ENCODE assay signal across 19 mouse cellular contexts in genomic region chr19:18638949-18639348, GRCm38 (mm10). TPM values are rescaled to one million over a fixed set of nuclear protein-coding genes. Genes with fewer than 3 reads are reported as not detected.
DNase-seq lines count a peak whose midpoint lies in the region; ATAC-seq and TF ChIP-seq lines count a peak whose summit lies in the region.
"Had no signal": no experiment of that assay in that cellular context is flagged by ENCODE, and none has a peak within 500 bp of the region (broad histone marks: within the 10 kb centered on the region; RNA-seq: fewer than 3 reads in every experiment).

No protein-coding gene starts in this region.

- no peaks in the 10 kb centered on the region for H3K27me3 ChIP-seq in spleen, adult 2 months (ENCODE audit: control insufficient read depth, insufficient read depth, low read length)
- H3K27me3 ChIP-seq in ES-Bruce4 (ENCODE audit: control insufficient read depth, insufficient read depth, low read length, poor library complexity, severe bottlenecking): no peaks in the 10 kb centered on the region
- H3K27me3 ChIP-seq: embryonic facial prominence, embryonic 13.5 days; heart, embryonic 13.5 days; kidney, embryonic 15.5 days; liver, embryonic 15.5 days; Patski had no signal

- H3K9me3 ChIP-seq in ES-Bruce4 (replicated peaks; ENCODE audit: control insufficient read depth, insufficient read depth, low read length, poor library complexity, severe bottlenecking): no peaks in the 10 kb centered on the region
- H3K9me3 ChIP-seq: embryonic facial prominence, embryonic 13.5 days; heart, embryonic 13.5 days; kidney, embryonic 15.5 days; liver, embryonic 15.5 days had no signal

- peak; percentile 81 for ATAC-seq in megakaryocyte progenitor cell, adult 5-6 weeks (replicated peaks; ENCODE audit: poor library complexity)
- ATAC-seq: forebrain, embryonic 16.5 days; hindbrain, embryonic 16.5 days; intestine, embryonic 16.5 days; Patski had no signal

- H3K36me3 ChIP-seq in spleen, adult 2 months (ENCODE audit: control insufficient read depth, insufficient read depth, low read length): peaks cover 5% of the 10 kb centered on the region
- H3K36me3 ChIP-seq in ES-Bruce4 (ENCODE audit: control insufficient read depth, insufficient read depth, low read length, poor library complexity, severe bottlenecking): no peaks in the 10 kb centered on the region

- no peak overlapping the region for H3K4me3 ChIP-seq in spleen, adult 2 months (ENCODE audit: extremely low read depth, insufficient read depth, insufficient read length)
- H3K4me3 ChIP-seq in ES-Bruce4 (ENCODE audit: low read depth, low read length): no peak overlapping the region
- H3K4me3 ChIP-seq: embryonic facial prominence, embryonic 13.5 days; heart, embryonic 13.5 days; kidney, embryonic 15.5 days; liver, embryonic 15.5 days had no signal

- TF ChIP-seq EP300 in ES-Bruce4 (IDR thresholded peaks at IDR 0.05; ENCODE audit: insufficient read depth, low read depth, low read length): peak; percentile 43; the same call in 1 of the 2 replicates

- no peak for TF ChIP-seq CTCF in spleen, adult 2 months (IDR thresholded peaks at IDR 0.05; ENCODE audit: extremely low read depth, insufficient read depth, insufficient read length, insufficient replicate concordance)
- TF ChIP-seq CTCF in ES-Bruce4 (IDR thresholded peaks at IDR 0.05; ENCODE audit: low read depth, low read length): no peak

- 28% methylated on average over 5 of the region's 5 CpGs for WGBS in spleen, adult 2 months

- H3K4me1 ChIP-seq in spleen, adult 2 months (ENCODE audit: control insufficient read depth, insufficient read depth, insufficient read length): peaks cover 3% of the 10 kb centered on the region; the same call in 1 of the 2 replicates
- no peaks in the 10 kb centered on the region for H3K4me1 ChIP-seq in ES-Bruce4 (ENCODE audit: control insufficient read depth, insufficient read depth, low read length)

- TF ChIP-seq POLR2A in spleen, adult 2 months (IDR thresholded peaks at IDR 0.05; ENCODE audit: low read depth, low read length): no peak
- TF ChIP-seq POLR2A in ES-Bruce4 (IDR thresholded peaks at IDR 0.05; ENCODE audit: insufficient read depth, low read length): no peak

- H3K9ac ChIP-seq in ES-Bruce4 (ENCODE audit: low read depth, poor library complexity, severe bottlenecking): no peak overlapping the region
- H3K9ac ChIP-seq: embryonic facial prominence, embryonic 13.5 days; heart, embryonic 13.5 days; kidney, embryonic 15.5 days; liver, embryonic 15.5 days had no signal

- DNase-seq in spleen, adult 2 months (ENCODE audit: low read depth in 1 of 2, low spot score in 2 of 2): peak in 1 of 2 experiments; percentile 28
- no peak for DNase-seq in spleen, adult 12 weeks (ENCODE audit: low spot score)
- peak; percentile 13 for DNase-seq in yolk sac, embryonic 10.5 days (ENCODE audit: low spot score)
- DNase-seq in left cerebral cortex, postnatal 10 days (ENCODE audit: extremely low spot score in 1 of 2, low spot score in 2 of 2): no peak
- DNase-seq in c-Kit-positive CD71-positive TER-119-positive erythroid progenitor cells, embryonic 14.5 days (ENCODE audit: low spot score): no peak
- DNase-seq: adrenal gland, adult 8-10 months; heart, postnatal 4 days; lung, postnatal 10 days; retina, postnatal 1 day had no signal

- intact Hi-C loops in left cerebral cortex, postnatal 10 days (cut with DNase I): no loop called here

- peak overlapping the region; percentile 46; the same call in 1 of the 2 replicates for H3K27ac ChIP-seq in spleen, adult 2 months (ENCODE audit: insufficient read depth, low read length)
- H3K27ac ChIP-seq in ES-Bruce4 (ENCODE audit: insufficient read depth, low read length): no peak overlapping the region
- H3K27ac ChIP-seq: embryonic facial prominence, embryonic 13.5 days; heart, embryonic 13.5 days; kidney, embryonic 15.5 days; liver, embryonic 15.5 days had no signal

RNA-seq across cellular contexts. Expression of gene Nmrk1, which starts 7.2 kb away (rescaled TPM):
- polyA plus RNA-seq in spleen, adult 2 months (2012; rRNA removed): 3.5 and 4.0 TPM in 2 replicates
- polyA plus RNA-seq in ES-Bruce4 (2011; ENCODE audit: insufficient read depth, insufficient read length, low read depth, missing spikeins): 15.9 and 20.4 TPM in 2 replicates
- 10.1 TPM in 2 replicates for total RNA-seq in megakaryocyte progenitor cell, adult 5-6 weeks (2015)
- total RNA-seq in megakaryocyte progenitor cell, adult 5-6 weeks (2017): 4.6 and 4.9 TPM in 2 replicates
- 1 to 10 TPM; 3.5 to 5.6 TPM for total RNA-seq in left cerebral cortex, postnatal 10 days (2021)

RNA-seq across cellular contexts. Expression of gene Ostf1, which starts 7.3 kb away (rescaled TPM):
- polyA plus RNA-seq in spleen, adult 2 months (2012; rRNA removed): 69.7 and 83.6 TPM in 2 replicates
- 79.9 and 87.0 TPM in 2 replicates for polyA plus RNA-seq in ES-Bruce4 (2011; ENCODE audit: insufficient read depth, insufficient read length, low read depth, missing spikeins)
- 159 and 171 TPM in 2 replicates for total RNA-seq in megakaryocyte progenitor cell, adult 5-6 weeks (2015)
- total RNA-seq in megakaryocyte progenitor cell, adult 5-6 weeks (2017): 183 and 192 TPM in 2 replicates
- total RNA-seq in left cerebral cortex, postnatal 10 days (2021): 10 to 100 TPM; 19.6 to 20.5 TPM

RNA-seq across cellular contexts. Expression of gene Carnmt1, which starts 31.6 kb away (rescaled TPM):
- 3.1 and 5.8 TPM in 2 replicates for polyA plus RNA-seq in spleen, adult 2 months (2012; rRNA removed)
- 40.8 and 49.5 TPM in 2 replicates for polyA plus RNA-seq in ES-Bruce4 (2011; ENCODE audit: insufficient read depth, insufficient read length, low read depth, missing spikeins)
- total RNA-seq in megakaryocyte progenitor cell, adult 5-6 weeks (2015): 34.2 and 38.6 TPM in 2 replicates
- 23.2 and 30.4 TPM in 2 replicates for total RNA-seq in megakaryocyte progenitor cell, adult 5-6 weeks (2017)
- total RNA-seq in left cerebral cortex, postnatal 10 days (2021): 1 to 10 TPM; 8.9 to 9.4 TPM

Comparison
In these comparisons a context has a peak if more than half of its experiments do, and no peak if none do; other contexts are left out.
1. RNA of gene Ostf1, which starts 7.3 kb away (total RNA-seq): 159 to 192 TPM in megakaryocyte progenitor cell, adult 5-6 weeks; 19.6 to 20.5 TPM in left cerebral cortex, postnatal 10 days; every median in the first group is over 4 times any median in the second.